Mouse (Mus musculus) Muller cell, postnatal 12 days (primary cell): ENCODE measurements at regions not wholly inside any gene's neighbourhood (a gene's known extent, or its start where the extent isn't known, plus 50 kb on each side); places are given as distances from the start of the nearest gene placed in this dataset.
A peak's percentile ranks its signal among the peaks of the same experiment; 100 is the strongest.

Experiments
- DNase-seq: peaks from one replicate; pipeline ENCODE4 v3.0.0-alpha.2; 2015; ENCODE audit errors: inconsistent ontology term

DNA sequence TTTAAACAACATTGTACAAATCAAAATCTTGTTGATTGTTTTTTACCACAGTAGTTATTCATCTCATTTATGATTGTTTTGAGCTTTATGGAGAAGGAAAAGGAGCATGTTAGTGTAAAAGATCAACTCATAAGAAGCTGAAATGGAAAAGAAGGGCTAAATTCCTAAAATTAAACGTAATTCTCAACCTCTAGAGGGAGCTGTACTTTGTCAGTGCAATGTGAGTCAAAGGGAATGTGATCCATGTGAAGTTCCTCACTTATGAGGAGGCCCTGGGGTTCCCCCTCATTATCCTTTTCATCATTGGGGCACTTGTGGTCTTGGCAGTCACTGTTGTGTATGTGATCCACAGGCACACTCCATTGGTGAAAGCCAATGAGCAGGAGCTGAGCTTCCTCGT is 54.0 kb upstream of the Vmn2r7 start:
- peak; percentile 43 for DNase-seq

DNA sequence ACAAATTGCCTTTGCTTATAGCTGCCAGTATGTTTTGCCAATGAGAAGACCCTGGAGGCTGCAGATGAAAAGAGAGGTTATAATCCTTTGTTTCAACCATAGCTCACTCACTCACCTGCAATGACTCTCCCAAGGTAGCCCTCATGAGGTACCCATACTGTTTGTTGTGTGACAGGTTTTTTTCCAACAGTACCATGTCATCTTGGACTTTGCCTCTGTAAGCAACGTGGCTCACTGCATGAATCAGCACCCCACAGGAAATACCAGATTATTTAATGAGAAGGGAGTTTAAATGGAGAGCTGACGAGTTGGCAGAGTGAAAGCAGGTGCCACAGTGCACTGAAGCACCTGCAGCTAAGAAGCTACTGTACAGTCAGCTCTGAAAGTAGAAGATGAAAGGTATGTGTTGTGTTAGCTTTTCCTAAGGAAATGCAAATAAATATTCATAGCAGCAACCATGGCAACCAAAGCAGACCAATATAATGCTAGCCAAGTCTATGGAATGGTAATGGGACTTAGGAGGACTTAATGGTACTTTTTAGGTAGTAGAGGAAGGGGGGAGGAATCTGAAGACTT is 56.8 kb upstream of the Vmn2r7 start:
- DNase-seq, result no peak

DNA sequence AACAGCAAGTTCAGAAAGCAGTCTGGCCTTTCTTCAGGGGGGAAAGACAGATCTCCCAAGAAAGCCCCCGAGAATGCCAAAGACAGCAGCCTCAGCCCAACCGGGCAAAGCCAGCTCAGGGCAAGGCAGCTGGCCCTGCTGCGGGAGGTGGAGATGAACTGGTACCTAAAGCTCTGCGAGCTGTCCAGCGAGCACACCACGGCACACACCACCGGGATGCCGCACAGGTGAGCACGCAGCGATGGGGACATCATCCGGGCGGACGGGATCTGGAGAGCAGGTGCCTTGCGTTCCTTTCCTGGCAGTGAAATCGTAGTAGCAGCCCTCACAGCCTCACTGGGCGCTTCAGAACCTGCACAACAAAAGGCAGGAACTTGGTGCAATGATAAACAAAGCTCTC is 104.7 kb upstream of the Vmn2r7 start:
- DNase-seq, result peak; percentile 1

DNA sequence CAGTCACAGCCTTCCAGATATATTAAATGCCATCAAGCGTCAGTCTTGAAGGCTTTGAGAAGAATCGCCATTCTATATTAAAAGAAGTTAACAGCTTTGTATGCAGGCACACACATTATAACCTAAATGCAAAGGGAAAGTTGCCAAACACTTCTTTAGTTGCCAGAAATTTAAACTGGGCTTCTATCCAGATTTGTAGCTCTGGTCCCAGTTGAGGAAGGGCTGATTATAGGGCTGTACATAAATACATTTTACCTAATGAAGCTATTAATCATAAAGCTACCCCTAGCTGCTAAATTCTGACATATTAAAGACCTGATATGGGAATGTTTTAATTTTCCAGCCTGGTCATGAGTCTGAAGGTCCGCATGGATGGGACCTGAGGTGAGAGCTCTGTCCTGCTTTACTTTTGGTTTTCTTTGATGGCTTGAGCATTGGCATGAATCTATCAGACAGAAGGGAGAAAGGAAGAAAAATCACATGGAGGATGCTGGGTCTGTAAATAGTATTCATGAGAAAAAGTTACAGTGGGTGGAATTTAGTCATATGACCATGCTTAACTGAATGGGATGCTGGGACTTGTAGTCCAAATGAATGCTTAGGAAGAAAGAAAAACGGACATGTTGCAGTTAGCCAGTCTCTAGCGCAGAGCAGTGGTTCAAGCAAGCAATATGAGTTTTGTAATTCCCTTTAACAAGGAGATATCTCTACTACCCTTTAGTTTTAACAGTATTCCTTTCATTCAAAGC is 120.3 kb upstream of the Vmn2r7 start:
- no peak for DNase-seq

DNA sequence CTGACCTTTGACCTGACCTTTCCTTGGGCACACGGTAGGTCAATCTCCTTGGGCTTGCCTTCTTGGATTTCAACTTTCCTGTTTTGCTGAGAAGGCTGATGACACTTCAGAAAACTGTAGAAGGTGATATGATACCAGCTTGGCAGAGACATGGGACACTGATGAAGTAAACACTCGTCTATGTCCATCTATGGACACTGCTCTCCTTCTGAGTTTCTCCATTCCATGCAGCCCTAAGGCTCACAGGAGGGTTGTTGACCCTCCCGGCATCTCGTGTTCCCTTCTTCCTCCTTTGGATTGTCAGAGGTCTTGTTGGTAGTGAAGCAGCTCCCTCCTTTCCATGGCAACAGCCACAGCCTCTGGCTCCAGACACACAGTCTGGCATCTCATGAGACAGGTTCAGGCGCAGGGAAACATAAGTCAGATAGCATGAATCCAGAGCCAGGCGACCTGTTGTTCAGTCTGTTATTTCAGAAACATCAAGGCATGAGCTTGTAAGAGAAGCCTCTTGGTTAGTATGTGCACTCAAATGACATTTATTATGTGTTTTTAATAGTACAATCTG is 120.9 kb upstream of the Vmn2r7 start:
- no peak for DNase-seq

DNA sequence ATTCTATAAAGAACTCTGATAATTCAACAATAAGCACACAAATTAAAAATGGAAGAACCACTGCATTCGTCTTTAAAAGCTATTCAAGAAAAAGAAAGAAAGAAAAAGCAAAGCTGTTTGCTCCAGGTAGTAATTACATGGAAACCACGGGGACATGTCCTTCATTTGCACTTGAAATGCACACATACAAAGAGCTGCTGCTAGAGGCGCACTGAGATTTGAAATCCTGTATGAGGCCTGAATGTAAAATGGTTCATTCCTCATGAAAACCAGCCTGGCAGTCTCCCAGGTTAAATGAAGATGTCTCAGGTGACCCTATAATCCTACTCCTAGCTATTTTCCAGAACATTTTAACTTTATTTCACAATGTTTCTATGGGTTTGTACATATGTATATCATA is 123.7 kb upstream of the Vmn2r7 start:
- DNase-seq, result no peak

DNA sequence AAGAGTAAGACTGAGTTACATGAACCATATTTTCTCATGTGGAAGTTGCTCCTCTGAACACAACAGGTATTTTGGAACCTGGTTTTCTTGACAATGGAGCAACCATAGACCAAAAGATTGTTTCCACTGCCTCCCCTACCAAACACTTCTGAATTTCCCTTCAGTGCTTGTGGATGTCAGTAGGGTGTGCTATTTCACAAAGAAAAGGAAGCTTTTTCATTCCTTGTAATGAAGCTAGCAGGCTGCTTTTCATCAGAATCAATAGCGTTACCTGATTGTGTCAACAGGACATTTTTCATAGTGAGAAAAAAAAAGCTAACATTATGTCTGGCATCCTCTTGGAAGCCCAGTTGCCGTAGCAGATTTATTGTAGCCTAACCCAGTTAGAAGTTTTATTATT is 124.8 kb upstream of the Kcnab1 start:
- DNase-seq, result no peak

DNA sequence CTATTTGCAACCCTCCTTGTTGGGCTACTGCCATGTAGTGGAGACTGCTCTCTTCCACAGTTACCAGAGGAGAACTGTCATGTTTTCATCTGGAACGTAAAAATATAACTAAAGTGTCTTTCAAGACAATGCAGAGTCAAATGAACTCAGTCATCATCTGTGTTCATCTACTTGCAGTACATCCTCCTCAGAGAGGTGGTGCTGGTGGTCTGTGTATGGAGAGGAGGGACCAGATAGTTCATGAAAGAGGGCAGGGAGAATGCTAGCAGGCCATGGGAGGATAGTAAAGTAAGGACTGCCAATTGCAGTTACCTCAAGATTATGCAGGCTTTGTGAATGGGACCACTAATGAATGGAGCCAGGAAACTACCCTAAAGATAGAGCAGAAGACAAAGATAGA is 121.5 kb upstream of the Kcnab1 start:
- DNase-seq, result no peak

DNA sequence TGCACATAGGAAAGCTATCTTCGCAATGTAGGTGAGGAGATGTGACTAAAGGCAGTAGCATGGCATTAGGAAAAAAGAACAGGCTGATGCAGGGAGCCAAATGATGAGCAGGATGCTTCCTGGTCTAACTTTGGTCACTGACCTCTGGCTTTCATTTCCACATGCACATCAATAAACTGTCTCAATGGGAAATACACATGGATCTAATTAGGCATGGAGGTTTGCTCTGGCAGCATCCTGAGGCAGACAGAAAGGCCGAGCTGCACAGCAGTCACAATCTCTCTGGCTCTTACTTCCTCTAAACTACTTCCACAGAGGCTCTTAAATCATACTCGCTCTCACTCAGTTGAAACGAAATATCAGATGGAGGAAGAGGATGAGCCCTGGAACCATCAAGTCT is 112.7 kb upstream of the Kcnab1 start:
- peak; percentile 34 for DNase-seq

DNA sequence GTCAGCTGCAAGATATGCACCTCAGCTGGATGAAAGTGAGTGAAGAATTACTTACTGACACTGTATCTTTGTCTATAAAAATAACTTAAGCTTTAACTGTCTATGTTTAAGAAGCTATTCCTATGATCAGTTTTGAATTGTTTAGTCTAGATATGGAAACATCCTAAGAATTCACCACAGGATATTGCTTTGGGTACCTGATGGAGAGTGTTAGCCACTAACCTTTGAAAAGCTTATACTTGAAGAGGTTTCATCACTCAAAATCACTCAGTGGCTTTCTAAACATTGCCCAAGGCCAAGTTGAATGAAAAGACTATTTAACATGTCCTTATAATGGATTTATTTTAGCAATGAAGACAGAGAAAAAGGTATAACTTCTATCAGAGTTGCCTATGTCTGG is 111.6 kb upstream of the Kcnab1 start:
- no peak for DNase-seq

DNA sequence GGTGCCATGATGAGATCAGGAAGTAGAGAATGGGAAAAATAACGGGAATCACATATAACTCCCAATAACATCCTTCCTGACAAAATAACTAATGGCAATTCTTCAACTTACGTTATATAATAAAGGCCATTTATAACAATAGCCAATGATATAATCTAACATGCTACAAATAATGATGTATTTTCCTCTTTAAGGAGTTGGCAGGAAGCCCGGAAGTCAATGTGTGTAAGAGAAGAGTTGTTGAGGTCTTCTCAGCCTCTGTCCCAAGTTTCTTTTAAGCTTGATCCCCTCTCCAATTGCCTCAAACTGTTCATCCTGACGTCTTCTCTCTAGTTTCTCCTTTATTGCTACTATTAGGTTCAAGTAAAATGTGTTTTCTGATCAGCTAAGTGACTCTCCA is 108.1 kb upstream of the Kcnab1 start:
- DNase-seq, result no peak

DNA sequence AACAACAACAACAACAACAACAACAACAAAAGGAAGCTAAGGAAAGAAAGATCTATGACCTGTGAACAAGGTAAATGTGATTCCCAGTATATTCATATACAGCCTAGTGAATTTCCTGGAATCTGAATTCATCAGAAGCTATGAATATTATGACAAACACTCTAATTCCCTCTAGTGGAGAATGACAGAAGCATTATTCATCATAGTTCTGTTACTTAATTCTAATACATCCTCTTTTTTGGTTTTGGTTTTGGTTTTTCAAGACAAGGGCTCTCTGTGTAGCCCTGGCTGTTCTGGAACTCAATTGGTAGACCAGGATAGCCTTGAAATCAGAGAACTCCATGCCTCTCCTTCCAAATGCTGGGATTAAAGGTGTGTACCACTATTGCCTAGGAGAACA is 106.6 kb upstream of the Kcnab1 start:
- DNase-seq, result no peak

DNA sequence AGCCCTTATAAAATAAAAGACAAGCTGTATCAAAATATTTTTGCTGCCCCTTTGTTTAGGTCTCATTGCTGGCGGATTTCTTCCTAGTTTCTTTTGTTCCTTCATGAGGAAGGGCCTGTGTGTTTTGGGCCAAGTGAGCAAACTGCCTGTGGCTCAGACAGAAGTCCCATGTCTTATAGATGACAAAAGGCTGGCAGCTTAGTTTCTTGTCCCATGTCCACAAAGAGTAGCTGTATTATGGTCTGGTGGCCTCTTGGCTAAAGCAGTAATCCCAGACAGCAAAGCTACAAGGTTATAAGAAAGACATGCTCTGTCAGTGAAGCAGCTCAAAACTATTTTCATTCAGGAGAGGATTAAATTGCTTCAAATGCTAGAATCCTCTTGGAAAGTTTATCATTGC is 103.1 kb upstream of the Kcnab1 start:
- DNase-seq, result no peak

DNA sequence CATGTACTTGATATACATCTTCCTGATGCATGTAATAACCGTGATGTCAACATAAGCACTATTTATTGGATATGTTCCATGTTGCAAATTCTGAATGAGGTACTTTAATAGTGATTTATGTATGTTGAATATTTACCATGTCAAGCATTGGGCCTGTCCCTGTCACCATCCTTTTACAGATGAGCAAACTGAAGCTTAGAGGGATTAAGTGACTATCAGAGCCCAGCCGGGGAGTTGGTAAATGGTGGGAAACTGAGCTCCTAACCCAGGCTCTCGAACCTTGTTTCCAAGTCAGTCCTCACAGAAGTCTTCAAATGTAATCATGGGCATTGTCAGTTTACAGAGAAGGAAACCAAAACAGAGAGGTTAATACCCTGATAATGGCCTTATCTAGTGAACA is 102.6 kb upstream of the Kcnab1 start:
- DNase-seq, result no peak

DNA sequence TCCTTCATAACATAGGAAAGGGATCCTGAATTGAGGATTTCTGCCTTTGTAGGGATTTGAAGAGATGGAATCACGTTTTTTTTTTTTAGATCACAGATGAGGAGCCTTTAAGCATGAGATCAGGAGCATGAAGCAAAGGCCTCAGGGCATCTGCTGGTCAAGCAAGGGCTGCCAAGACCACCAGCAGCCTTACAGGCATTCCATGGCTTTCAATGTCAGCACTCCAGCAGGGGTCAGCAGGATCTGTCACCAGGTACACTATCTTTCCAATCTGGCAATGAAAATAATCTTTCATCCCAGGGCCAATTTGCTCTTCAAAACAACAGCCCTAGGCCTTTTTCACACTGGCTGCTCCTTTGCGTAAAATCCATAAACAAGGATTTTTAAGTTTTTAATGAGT is 85.3 kb upstream of the Kcnab1 start:
- no peak for DNase-seq

DNA sequence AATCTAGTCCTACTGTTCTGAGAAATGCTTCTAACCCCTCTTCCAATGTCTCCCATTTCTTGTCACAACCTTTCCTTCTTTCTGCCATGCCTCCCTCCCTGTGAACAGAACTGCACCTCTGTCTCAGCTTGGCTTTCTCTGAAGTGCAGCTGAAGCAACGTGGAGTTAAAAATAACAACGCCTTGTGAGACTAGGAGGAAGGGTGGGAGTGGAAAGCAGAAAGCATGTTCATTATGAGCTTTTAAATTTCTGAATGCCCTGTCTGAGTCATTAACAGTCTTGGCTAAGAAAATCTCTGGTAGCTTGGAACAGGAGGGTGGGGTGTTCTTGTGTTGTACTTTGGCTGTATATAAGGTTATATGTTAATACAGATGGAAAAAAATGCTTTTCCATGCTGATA is 71.6 kb upstream of the Kcnab1 start:
- DNase-seq, result no peak

DNA sequence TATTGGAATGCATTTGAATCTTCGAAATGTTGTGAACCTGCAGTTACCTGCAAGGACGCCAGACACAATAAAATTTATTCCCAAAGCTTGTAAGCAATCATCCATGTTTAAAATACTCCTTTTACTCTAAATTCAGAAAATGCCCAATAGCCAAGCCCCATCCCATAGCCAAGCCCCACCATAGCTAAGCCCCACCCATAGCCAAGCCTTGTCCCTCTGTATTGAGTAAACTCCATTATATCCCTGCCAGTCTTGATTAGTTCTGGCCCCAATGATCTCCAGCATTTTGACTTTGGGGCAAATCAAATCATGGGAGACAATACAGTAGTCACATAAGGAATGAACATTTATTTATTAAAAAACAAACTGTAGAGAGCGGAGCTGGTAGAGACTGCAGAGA is 61.3 kb upstream of the Kcnab1 start:
- DNase-seq, result no peak

DNA sequence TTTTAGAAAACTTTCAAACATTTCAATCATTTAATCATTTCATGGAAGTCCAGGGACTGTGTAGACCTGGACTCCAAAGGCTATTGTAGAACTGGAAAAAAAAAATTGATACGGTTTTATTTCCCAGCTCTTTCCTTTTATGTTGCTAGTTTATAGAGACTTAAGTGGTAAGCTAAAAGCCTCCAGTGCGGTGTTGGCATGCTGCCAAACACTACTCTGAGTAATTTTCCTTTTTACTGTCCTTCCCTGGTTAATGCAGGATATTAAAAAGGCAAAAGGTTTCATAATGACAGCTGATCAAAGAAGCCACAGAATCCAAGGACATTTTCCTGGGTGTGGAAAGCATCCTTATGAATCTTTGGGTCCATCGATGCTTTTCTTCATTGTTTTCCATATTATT is 53.8 kb upstream of the Kcnab1 start:
- peak; percentile 7 for DNase-seq
